Mouse (Mus musculus) embryo, embryonic 9.5 days (tissue): ENCODE measurements around the gene Ccdc65.

Experiments used
- DNase-seq: peaks from one replicate; pipeline ENCODE4 v3.0.0-alpha.2; 2017; ENCODE audit errors: extremely low spot score

Gene Ccdc65

GRCm38 (mm10) chr15:98692171-98692715 lies 15.8 kb upstream of the Ccdc65 start:
- peak; percentile 21 for DNase-seq

GRCm38 (mm10) chr15:98695726-98696125 lies 12.3 kb upstream of the Ccdc65 start:
- no peak for DNase-seq

GRCm38 (mm10) chr15:98696216-98696615 lies 11.8 kb upstream of the Ccdc65 start:
- no peak for DNase-seq

DNA sequence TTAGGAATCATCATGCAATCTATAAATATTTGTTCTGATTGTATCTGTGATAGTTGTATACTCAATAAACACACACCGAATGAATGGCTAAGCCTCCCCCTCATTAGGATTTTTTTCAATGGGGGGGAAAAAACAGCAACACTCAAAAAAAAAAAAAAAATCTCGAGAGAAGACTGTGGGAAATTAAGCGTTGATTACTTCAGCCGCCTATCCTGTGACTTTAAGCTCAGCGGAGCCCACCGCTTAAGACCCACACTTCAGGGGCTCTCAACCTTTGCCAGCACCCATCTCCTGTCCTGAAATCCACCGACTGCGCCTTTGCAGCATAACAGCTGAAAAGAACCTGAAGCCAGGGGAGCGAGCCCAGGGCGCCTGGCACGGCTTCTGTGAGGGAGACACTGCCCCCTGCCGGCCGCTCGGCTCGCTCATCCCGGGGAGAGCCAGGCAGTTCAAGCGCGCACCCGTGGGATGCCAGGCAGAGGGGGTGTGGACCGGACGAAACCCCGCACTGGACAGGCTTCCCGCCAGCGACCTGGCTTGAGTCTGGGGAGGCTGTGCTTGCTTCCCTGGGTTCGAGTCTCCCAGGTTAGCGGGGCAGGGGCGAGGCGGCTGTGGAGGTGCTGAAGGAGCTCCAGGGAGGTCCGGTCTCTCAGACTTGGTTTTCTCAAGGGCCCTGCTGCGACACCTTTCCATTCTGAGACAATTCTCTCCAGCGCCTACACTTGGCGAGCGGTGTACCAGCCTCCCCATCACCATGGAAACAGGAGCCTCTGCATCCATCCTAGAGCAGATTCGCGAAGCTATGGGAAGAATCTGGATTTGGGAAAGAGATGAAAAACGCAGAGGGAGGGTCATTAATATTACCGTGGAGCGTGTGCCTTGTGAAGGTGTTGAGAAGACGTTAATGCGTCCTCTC lies 8.6 kb upstream of the Ccdc65 start:
- DNase-seq: peak; percentile 89

GRCm38 (mm10) chr15:98704312-98704711 lies 3.7 kb upstream of the Ccdc65 start:
- no peak for DNase-seq

GRCm38 (mm10) chr15:98710442-98710841 lies 2.4 kb downstream of the Ccdc65 start:
- peak; percentile 59 for DNase-seq

DNA sequence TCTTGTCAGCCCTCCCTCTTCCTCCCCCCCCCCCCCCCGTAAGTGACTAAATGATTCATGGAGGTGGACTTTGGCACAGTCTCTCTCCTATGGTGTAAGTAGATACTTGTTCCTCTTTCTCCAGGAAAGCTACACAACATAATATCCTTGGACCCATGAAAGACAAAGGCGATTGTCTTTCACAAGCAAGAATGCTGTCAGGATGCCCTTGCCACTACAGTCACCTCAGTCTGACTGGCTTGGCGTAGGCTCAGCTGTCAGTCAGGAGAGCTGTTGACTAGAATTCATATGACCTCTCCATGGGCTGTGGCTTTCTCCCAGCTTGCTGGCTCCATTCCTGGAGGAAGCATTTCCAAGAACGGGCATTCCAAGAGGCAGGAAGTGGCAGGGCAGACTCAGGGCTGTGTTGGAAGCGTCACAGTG lies 6.2 kb downstream of the Ccdc65 start:
- no peak for DNase-seq

DNA sequence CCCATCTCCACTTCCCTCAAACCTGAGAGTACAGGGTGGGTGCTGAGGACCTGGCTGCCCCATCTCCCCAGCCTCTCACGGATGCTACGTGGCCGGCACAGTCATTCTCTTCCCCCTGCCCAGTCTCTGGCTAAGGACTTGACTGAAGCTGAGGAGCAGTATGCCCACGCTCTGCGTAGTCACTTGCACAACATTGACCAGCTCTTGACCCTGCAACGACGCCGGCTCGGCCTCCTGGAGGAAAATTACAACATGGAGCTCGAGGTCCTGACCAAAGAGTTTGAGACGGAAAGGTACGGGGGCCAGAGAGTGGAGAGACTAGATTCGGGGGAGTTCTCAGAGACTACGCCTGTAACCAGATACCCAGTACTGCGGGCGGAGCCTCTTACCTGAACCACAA lies 9.3 kb downstream of the Ccdc65 start:
- no peak for DNase-seq

DNA sequence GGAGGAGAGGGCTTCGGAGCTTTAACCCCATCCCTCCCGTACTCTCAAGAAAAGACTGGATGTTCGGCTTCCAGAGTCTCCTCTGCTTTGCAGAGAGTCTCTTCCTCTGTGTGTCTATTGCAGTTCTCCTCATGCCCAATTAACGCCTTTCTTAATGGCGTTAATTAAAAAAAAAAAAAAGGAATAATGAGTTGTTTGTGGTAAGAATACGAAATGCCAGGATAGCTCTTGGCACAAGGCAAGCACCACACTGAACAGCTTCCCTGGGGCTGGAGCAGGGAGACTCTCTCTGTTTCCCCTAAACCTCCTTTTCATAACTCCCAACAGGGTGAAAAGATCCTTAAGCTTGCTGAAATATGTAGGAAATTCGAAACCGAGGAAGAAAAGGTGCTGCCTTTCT lies 14.2 kb downstream of the Ccdc65 start:
- DNase-seq: no peak

DNA sequence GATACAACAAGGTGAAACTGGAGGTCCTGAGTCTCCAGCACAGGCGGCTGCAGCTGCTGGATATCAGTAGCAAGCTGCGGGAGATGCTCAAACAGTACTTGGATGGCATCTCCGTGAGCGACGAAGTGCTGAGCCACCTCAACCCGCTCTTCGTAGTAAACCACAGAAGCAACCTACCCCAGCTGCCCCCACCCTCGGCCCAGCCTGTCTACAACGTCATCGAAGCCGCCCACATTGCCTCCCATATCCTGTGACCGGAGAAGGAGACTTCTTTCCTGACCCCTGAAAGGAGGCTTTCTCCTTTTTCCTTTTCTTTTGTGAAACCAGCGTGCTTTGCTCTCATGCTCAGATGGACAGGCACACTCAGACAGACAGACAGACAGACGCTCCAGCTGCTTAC lies 14.8 kb downstream of the Ccdc65 start:
- no peak for DNase-seq

DNA sequence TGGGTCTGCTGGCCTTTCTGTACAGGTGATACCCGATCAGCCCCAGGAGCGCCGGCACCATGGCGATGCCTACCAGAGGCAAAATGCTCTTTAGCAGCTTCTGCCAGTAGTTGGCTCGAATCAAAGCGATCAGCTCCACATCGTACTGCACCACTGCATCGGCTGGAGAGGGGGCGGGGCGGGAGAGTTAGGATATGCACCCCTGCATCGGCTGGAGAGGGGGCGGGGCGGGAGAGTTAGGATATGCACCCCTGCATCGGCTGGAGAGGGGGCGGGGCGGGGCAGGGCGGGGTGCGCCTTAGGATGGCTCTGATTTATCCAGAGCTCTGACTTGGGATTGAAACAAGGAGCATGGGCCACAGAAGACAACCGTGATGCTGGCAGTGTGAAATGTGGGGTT lies 16.4 kb downstream of the Ccdc65 start:
- no peak for DNase-seq

DNA sequence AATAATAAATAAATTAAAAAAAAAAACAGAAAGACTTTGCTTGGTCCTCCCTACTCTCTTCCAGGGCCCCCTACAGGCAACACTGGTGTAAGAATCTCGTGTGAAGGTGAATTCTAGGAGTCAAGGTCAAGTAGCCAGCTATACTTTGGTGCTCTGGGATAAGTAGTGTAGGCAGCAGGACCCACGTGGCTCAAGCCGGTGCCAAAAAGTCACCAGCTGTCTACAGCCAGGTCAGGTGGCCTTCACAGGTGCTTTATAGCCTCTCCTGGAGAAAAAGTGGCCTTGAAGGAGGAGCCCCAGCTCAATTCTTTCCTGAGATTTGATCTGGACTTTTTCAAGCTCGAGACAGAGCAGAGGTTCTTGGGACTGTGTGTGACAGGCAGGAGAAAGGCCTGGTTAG lies 18.1 kb downstream of the Ccdc65 start:
- no peak for DNase-seq

DNA sequence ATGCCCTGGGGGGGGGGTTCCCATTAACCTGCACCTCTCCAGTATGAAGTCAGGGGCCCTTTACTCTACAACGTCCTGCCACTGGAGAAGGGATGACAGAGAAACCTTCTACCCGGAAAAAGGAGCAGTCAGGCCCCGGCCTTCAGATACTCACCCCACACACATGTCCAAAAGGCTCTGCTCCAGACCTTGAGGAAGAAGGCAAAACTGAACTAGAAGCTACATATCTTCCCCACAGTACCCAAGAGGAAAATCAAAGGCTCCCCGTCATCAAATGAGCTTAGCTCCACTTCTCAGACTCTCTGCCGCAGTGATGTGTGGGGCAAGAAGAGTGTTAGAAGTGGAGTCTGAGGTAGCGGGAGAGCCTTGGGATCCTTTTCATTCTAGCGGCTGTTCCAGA lies 18.7 kb downstream of the Ccdc65 start:
- no peak for DNase-seq

DNA sequence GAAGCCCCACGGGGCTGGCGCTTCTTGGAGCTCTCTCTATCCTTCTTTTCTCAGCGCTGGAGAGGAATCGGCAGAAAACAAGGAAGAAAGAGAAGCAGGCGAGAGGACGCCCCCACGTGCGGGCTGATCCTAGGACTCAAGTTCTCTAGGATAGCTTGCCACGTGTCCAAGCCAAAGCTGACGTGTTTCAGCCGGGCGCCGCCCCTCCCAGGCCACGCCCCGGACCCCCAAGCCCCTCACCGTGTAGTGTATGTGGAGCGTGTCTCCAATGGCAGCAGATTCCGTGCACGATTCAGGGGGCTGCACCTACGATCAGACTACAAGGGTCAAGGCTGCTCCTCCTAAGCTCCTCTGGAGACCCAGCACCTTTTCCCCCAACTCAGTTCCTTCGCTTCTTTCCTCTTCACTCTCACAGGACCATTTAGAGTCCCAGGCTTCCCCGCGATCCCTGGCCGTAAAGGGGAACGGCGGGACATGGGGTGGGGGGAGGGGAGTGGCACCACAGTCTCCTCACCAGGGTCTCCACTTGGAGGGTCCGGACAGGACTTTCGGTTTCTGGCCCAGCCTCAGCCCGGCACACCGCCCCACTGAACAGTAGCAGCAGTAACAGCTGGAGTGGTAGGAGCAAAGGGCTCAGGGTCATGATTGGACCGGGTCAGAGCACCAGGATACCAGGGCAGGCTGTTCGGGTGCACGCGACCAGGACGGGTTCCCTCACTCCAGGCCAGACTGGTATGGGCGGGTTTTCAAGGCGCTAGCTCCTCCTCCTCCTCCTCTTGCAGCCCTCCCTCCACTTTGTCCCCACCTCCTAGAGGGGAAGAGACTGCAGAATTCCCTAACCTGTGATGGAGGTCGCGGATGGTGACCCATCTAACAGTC lies 19.7 kb downstream of the Ccdc65 start, which contains the start of gene Fkbp11:
Fkbp11 (minus strand) TSS at position 756 of the 879 bp plus-strand sequence.
- DNase-seq: peak; percentile 81

DNA sequence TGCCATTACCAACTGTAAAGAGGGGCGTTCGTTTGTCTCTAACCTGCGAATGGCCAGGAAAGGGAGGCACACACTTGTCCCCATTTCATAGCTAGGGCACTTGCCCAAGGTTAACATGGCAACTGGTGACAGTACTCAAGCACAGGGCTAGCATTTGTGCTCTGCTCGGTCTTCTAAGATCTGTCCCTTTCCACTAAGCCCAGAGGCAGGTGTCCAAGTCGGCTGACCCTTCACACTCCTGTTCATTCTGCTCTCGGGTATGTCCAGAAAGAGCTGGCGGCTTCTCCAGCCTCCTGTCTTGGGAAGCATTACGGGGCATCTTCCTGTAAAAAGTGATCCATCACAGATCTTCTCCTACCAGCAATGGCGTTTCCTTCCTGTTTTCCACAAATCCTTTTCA lies 20.4 kb downstream of the Ccdc65 start:
- DNase-seq: no peak

DNA sequence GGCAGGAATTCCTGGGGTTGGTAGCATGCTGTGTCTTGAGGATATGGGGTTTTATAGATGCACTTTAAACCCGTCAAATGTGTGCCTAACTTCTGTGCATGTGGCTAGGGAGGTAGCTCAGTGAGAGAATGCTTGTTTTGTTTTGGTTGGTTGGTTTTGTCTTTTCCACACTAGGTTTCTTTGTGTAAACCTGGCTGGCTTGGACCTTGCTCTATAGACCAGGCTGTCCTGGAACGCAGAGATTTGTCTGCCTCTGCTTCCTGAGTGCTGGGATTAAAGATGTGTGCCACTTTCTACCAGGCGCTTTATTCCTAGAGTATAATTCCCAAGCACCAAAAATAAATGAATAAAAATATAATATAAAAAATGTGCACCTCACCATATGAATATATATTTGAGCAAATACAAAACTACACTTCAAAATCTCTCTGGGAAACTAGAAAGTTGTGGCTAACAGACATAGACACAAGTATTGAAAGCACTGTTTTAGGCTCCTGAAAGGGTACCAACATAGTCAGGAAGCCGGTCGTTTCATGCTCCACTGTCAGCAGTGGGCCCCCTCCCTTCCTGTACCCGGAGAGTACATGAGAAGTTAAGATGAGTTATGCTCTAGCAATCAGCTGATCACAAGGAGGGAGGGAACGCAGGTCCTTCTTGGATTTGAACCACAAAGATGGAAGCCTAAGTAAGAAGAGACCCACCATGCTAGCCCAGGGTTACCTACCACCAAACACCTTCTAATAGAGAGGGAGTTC lies 22.0 kb downstream of the Ccdc65 start:
- DNase-seq: no peak

DNA sequence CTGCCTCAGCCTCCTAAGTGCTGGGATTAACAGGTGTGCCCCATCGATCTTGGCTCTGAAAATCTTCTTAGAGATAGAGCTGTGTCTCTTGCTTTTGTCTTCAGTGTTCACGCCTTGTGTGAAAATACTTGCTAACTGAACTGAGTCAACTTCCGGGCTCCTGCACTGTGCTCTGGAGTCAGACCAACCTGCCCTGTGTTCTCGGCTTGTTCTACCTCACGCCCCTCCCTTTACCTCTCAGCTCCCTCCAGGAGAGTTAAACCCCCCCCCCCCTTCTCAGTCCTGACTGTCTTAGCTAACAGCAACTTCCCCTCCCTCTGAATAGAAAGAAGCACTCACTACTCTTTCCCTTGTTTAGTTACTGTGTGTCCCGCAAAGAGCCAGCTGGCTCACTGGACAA lies 22.8 kb downstream of the Ccdc65 start:
- DNase-seq: no peak

GRCm38 (mm10) chr15:98732006-98732531 lies 24.1 kb downstream of the Ccdc65 start:
- DNase-seq: no peak

DNA sequence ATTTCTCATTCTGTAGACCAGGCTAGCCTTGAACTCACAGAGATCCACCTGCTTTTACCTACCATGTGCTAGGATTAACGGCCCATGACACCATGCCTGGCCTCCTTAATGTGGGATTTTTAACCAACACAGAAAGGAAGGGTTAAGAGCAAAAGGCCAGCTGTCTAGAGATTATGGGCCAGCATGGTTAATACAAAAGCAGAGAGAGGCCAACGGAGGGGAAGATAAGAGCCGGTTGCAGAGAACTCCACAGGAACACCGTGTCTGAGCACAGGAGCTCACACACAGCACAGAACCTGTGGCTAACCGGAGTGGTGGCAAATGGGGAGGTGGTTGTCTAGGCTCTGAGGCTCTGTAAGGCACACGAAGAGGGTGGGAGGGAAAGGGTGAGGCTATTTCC lies 25.4 kb downstream of the Ccdc65 start:
- DNase-seq: no peak

DNA sequence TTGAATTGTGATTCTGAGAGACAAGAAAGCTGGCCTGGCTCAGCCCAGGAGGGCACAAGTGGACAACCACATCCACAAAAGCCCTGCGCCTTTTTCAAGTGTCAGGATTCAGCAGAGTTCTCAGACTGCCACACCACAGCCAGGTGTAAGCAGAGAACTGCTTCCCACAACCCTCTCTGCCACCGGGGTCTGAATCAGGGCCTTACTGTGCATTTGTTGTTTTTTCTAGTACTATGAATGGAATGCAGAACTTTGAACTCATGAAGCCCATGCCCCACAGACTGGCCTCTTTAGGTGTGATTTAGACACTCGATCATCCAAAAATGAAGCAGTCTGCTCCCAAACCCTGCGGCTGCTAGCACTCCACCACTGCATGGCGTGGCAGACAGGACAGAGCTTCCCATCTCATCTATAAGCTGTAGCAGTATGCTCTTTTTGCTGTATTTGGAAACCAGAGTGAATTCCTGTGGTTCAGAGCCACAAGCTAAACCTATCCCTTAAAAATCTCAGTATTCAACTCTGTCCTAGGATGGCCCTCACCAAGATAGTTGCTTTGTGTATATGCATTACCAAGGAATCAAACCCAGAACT lies 26.1 kb downstream of the Ccdc65 start:
- no peak for DNase-seq

GRCm38 (mm10) chr15:98736521-98736920 lies 28.5 kb downstream of the Ccdc65 start:
- DNase-seq: no peak
